Mouse (Mus musculus) spleen, adult 2 months (tissue): ENCODE data around the gene Adra1d.

ENCODE experiments used
- CTCF ChIP-seq: fragments of 200-500 bp; IDR thresholded peaks from 2 replicates; pipeline ENCODE4 v1.5.1; 2011; ENCODE audit warnings: mild to moderate bottlenecking, inconsistent platforms; ENCODE audit not compliant: insufficient read depth, insufficient read length, insufficient replicate concordance; ENCODE audit errors: extremely low read depth
- POLR2A ChIP-seq: fragments of 200-500 bp; IDR thresholded peaks from 2 replicates; pipeline ENCODE4 v1.6.1; 2011; ENCODE audit warnings: low read depth, low read length, inconsistent platforms

GRCm38 (mm10) chr2:131545386-131546307 is 16.4 kb downstream of the Adra1d start:
- no peak for TF ChIP-seq POLR2A
- TF ChIP-seq CTCF, result peak; percentile 44; the same call in 1 of the 2 replicates
